Mouse (Mus musculus) brain, embryonic 18.5 days (tissue): ENCODE data around the gene Cyp17a1.
A peak's percentile ranks its signal among the peaks of the same experiment; 100 is the strongest.

ENCODE experiments used
- DNase-seq: peaks from one replicate; pipeline ENCODE4 v3.0.0-alpha.2; 2012; ENCODE audit warnings: low read depth, low spot score

Gene Cyp17a1

DNA sequence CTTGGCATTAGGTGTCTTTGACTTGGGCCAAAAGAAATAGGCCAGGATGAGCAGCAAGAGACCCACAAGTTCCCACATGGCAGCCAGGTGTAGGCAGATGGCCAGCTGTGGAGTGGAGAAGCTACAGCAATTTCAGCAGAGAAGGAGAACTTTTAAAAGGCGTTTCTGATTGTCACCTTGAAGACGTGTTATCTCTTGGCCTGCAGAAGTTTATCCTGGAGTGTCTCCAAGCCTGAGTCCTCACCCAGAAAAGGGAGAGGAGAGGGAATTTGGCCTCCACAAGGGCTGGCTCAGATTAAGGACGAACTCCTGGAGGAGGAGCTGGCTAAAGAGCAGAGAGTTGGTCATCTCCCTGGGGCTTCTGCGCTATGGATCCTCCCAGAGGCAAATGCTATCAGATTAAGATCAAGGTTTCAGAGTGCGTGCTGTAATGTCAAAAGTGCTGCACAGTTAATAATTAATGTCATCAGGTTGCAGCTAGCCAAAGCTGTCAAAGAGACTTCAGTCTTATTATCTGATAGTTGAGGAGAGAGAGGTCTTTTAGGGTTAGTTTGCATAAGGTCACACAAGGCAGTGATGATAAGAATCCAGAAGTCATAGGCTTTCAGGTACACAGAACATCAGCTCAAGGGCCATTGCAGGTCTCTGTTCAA is at the start of gene Cyp17a1:
Gene Cyp17a1, minus strand, starts transcription at position 407 of the 653 bp plus-strand sequence.
- no peak for DNase-seq

DNA sequence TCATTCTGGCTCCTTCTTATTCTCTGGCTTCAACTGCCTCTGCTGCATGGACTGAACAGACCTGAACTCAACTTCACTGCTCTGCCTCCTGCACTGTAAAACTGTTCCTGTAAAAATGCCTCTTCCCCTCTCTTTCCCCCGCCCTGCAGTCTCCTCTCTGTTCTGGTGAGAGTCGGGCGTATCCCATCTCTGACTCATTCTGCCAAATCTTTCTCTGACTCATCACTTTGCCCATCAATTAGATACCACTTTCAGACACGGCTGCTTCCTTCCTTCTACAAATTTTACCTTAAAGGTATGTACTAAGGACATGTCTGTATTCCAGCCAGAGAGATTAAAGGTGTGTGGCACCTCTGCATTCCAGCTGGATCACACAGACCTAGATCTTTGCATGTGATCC is 45.2 kb upstream of the Cyp17a1 start:
- DNase-seq = no peak

DNA sequence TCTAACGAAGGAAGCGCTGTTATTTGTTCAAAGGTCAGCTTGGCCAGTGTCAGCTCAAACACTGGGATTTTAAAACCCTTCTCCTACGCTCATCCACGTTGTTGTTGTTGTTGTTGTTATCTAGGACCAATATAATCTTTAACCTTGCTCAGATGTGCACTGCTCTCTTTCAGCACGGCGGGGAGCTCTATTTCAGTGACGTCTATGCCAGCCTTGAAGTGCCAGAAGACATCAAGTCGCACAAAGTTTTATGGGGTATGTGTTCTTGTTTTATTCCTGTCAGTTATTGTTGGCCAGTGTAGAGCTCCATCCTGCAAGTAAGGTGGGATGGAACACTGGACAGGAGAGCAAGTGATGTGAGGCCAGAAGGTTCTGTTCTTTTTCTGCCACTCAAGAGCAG is 42.0 kb upstream of the Cyp17a1 start:
- DNase-seq = no peak

DNA sequence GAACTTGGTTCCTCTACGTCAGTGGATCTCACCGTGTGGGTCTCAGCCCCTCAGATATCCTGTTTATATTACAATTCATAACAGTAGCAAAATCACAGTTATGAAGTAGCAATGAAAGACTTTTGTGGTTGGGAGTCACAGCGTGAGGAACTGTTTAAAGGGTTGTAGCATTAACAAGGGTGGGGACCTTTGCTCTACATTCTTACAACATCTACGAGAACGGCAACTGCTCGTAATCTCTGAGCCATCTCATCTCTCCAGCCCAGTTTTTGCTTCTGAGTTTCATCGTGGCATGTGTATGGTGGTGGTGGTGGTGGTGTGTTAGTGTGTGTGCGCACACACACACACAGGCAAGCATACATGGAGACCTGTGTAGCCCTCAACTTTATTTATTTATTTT is 41.3 kb upstream of the Cyp17a1 start:
- no peak for DNase-seq

DNA sequence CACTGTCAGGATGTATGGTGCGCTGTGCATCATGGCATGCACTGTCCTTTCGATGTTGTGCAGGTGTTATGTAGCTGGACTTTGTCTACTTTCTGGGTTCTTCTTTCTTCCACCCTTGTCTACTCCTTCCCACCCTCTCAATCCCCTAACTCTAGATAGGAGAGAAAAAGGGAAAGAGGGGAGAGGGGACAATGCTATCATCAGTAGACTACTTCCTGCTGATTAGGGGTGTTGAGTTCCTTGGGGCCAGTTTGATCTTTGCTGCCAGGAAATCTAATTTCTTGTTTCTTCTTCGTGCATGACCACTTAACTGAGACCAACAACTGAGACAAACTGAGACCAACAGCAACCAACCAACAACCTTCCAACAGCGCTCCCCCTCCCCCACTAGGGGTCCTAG is 37.6 kb upstream of the Cyp17a1 start:
- no peak for DNase-seq

DNA sequence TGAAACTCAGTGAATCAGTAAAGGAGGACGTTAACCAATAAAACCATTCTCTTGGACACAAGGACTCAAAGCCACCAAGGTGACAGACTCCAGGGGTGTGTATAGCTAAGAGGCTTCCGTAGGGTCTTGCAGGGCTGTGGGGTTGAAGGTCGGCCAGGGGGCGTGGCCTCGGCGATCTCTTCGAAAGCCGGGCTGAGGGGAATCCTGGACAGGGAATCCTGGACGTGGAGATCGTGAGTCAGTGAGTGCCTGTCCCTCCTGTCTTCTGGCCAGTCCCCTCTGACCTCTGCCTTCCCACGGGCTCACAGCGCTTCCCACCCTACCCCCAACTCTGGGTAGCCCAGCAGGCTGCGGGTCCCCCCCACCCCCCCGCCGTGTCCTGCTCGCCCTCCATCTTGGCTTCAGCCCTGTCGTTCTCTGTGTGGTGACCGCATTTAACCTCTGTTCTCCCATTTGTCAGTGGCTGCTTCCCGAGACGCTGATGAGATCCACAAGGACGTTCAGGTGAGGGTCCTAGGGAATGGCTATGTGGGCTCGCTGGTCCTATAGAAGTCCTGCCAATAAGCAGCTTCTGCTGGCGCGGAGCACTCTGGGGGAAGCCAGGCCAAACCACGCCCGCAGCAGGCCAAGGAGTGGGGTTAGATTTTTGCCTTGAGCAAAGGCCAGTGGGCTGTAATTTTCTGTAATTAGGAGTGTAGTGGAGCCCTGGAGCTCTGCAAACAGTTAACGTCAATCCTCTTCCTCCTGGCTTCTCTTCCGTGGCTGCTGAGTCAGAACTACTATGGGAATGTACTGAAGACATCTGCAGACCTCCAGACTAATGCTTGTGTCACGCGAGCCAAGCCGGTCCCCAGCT is 34.6 kb upstream of the Cyp17a1 start, which contains the start of gene As3mt:
Gene As3mt, plus strand, starts transcription at position 163 of the 856 bp plus-strand sequence.
- no peak for DNase-seq

DNA sequence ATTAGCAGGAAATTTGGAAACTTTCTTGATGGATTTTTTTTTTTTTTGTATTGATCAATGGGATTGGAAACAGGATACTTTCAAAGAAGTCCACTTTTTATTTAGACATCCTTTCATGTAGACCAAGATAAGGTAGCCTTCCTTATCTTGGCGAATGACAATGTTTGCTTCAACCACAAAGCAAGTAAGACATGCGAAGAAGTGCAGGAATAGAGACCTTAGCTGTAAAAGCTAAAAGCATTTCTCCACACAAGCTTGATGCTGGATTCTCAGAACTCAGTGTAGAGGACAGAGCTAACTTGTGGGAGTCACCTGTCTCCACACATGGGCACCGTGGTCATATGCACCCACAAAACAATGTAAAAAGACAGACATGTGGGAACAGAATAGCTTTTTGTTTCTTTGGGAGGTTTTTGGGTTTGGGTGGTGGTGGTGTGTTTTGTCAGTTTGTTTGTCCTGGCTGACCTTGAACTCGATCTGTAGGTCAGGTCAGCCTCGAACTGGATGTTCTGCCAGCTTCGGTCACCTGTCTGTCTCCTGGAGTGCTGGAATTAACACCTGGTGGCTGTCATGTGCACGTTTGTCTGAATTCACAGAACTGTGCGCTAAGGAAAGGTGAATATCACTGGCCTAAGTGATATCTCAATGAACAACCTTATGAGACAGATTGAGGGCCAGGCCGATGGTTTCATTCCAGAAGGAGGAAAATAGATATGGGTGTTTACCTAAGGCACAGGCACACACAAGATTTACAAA is 33.7 kb upstream of the Cyp17a1 start:
- DNase-seq = no peak

DNA sequence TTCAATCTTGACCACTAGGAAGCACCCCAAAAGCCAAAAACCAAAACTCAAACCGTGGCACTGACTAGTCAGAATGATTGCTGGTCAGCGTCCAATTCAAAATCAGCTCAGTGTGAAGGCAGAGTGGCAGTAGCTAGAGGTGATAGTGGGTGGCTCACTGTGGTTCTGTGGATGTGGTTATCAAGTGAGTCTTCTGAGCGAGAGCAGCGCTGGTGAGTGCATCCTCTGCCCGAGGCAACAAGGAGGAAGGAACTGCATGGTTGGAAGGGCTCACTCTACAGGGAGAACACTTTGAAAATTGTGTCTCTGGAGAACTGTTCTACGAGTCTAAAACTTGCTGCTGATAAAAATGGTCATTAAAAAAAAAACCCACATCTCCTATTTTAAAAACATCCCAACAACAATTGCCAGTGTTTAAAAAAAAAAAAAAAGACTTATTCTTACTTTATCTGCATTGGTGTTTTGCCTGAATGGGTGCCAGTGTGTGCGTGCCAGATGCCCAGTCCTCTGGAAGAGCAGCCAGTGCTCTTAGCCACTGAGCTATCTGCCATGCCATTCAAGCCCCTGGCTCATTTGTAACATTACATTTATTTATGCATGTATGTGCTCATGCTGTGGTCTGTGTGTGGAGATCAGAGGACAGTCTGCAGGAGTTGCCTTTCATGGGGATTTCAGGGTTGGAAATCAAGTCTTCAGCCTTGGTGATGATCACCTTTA is 33.0 kb upstream of the Cyp17a1 start:
- DNase-seq = no peak

DNA sequence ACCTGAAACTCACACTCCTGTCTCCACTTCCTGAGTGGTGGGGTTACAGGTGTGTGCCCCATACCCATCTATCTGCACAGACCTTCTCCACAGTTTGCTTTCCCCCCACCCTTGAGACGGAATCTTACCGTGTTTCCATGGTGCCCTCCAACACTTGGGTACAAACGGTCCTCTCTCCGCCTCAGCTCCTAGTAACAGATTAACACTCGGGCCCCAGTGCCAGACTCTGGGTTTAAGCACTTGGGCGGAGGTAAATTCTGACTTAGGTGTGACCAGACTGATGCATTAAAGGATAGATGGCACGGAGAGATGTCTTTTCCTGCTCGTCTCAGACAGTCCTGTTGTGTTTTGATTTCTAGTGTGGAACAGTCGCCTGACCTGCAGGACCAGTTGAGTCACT is 28.2 kb upstream of the Cyp17a1 start:
- no peak for DNase-seq

DNA sequence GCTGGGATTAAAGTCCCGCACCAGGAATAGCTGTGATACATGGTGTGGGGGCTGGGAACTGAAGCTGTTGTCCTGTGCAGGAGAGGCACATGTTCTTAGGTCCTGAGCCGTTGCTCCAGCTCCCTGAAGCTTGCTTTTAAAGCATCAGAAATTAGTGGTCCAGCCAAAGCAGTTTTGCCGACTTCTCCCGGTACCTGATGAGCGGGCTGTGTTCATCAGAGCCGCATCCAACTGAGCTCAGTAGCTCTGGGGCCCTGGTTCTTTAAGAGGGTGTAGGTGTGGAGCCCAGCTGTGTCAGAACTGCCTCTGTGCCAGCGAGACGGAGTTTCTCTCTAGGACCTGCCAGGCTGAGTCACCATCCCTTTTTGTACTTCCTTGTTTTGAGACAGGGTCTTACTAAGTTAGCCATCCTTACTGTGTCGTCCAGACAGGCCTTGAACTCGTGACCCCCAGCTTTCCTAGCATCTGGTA is 26.1 kb upstream of the Cyp17a1 start:
- DNase-seq = no peak

DNA sequence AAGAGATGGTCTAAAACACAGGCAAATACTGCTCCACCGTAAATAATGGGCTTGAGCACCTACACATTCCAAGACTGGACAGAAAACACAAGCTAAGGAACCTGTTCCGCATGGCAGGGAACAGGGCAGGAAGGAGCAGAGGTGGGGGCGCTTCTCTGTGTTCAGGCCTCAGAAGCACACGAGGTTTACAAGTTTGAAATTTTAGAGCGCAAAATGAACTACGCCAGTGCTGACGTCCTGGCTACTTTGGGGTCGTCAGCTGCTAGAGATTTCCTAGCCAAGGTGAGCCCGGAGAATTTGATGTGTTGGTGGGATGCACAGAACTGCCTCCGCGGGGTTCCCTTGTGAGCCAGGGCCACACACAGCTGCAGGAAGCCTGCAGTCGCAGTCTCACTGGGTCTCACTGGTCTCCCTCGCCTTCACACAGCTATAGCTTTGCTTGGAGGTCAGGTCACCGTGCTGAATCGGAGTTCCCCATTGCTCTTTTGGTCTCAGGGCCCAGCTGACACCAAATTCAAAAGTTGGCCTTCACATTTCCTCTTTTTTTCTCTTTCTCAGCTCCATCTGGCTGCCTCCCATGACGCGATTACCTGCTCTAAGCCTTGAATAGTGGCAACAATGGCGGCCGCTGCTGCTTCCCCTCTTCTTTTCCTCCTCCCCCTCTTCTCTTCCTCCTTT is 25.0 kb upstream of the Cyp17a1 start:
- no peak for DNase-seq

DNA sequence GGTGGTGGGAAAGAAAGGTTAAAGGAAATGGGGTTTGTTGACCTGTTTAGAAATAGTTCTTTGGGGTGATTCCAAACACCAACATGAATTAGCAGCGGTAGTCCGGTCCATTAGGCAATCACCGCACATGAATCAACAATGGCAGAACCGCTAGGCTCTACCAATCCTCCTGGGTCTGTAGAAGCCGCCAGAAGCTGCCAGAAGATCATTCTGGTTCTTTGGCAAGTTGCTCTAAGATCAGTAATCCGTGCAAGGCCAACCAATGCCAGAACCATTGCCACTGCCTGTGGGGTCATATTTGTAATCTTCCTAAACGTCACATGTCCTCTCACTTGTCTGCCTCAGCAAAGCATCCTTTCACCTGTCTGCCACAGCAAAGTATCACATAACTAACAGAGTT is 24.0 kb upstream of the Cyp17a1 start:
- DNase-seq = no peak

DNA sequence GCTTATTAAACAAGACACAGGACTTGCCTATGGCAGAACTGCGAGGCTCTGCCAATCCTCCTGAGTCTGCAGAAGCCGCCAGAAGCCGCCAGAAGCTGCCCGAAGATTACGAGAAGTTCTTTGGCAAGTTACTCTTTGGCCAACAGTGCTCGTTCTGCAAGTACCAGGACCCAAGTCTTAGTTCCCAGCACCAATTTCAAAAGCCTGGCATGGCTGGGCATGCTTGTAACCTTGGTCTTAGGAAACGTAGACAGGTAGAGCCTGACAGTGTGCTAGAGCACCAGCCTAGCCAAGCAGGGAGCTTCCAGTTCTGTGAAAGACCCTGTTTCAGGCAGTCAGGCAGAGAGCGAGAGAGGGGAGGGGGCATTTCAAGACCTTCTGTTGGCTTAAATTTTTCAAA is 23.5 kb upstream of the Cyp17a1 start:
- DNase-seq = no peak

DNA sequence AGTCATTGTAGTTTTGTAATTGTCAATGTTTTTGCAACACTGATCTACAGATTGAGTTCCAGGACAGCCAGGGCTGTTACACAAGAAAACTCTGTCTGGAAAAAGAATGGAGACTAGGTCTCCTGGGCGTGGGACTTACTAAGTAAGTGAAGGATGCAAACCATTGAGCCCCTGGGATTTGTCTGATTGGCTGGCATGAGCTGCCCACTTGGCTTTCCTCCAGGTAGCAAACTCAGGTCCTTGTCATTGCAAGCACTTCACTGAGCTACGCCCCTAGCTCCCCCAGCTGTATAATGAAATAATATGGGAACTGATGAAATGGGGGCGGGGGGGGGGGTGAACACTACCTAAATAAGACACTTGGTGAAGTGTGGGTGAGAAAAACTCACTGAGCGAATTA is 20.2 kb upstream of the Cyp17a1 start:
- no peak for DNase-seq

DNA sequence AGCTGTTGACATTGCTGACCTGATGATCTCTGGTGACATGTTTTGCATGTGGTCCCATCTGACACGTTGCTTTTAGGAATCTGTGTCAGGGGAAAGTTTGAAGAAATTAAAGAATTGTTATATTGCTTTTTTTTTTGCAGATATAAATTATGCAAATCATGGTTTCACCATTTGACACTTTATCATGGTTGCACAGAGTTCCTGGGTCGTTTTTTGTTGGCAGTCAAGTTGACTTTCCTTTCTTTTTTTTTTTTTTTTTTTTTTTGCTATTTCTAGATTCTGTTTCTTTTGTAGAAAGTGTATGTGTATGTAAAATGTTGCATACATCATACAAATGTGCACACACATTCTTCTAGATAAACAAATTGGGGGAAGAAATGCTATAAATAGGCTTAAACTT is 18.1 kb upstream of the Cyp17a1 start:
- no peak for DNase-seq

DNA sequence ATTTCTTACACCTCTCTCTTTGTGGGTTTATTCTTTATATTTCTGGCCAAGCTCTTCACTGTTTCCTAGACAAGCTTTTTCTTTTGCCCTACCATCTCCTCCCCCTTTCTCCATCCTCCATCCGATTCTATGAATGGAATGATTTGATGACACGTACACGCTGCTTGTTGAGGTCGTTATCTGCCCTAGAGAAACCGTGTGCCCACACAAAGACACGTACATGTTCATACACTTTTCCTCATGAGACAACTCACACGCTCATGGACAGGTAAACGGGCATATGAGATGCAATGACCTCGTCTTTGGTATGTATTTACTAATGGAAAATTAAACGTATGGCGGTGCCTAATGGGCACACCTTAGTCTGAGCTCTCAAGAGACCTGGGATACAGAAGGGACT is 17.4 kb upstream of the Cyp17a1 start:
- no peak for DNase-seq

DNA sequence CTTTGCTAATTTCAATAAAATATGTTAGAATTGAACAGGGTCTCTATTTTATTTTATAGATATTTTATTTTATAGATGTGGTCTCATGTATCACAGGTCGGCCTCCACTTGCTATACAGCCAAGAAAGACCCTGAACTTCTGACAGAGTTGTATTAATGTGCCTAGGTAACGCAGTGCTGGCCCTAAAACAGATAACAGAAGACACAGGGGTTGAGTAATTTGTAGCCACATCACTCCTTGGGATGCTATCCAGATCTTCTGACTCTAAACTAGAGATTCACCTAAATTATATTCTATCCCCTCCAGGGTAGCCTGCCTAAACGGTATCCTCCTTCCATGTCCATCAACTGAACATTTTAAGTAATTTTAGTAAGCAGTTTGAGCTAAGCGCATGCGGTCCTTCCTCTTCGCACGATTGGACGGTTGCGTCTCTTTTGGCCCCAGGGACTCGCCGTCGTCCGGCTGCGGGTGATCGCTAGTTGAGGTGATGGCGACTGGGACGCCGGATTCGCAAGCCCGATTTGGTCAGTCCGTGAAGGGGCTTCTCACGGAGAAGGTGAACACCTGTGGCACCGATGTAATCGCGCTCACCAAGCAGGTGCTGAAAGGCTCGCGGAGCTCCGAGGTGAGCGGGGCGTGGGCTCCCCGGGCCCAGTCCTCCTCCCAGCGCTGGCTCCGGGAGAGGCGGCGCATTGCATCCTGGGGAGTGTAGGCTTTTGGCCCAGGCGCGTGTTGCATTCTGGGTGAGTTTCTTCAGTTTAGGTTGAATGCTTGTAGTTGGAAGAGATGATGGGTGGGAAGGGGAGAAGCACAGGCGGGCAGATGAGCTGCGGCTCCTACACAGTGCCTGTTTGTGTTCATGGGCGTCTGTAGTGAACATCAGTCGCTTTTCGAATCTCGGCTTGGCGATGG is 16.7 kb upstream of the Cyp17a1 start, which contains the start of gene Borcs7:
Gene Borcs7, plus strand, starts transcription at position 447 of the 913 bp plus-strand sequence.
- peak; percentile 89 for DNase-seq

DNA sequence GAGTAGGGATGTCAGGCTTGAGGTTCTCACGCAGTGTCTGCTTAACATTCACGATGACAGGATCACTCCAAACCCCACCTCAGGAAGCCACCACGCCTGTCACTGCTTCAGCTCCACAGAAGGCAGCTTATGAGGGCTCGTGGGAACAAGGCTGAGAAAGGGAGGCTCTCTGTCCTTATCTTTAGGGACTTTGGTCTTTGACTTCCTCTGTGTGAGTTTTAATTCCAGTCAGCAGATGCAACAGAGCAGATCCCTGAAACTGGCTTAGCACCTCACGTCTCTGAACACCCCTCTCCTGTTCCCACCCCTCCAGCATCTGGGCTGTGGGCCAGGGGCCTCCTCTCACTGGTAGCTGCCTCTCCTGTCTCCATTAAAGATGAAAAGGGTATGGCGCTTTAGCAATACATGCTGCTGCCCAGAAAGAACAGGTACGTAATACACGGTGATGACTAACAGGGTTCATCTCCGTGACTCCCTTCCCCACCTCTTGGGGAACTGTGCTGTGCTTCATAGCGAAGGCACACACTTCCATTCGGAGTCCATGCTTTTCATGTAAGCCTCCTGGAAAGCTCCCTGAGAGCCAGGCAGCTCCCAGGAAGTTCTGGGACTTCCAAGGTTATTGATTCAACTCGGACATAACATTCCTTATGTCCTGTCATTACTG is 6.9 kb upstream of the Cyp17a1 start:
- no peak for DNase-seq

DNA sequence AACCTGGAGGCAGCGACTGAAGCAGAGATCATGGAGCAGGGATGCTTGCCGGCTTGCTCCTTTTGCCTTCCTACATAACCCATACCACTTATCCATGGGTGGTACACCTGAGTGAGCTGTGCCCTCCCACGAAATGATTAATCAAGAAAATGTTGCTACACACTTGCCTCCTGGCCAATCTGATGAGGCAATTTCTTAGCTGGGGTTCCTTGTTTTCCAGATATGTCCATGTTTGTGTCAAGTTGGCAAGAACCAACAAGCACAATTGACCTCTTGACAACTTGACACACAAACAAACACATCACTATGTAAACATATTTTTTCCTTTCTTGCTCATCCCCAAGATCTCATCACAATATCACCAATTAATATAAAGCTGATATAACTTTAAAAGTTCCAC is 2.7 kb upstream of the Cyp17a1 start:
- no peak for DNase-seq
